Mouse (Mus musculus) kidney, embryonic 14.5 days (tissue): Measurements from ENCODE around the gene Gata2. TPM values are rescaled to one million over a fixed set of nuclear protein-coding genes. Genes with fewer than 3 reads are reported as not detected.

Experiments used
- ATAC-seq: fragments of 200-750 bp; cut with Nextera tagmentation; 2 replicates; pipeline ENCODE4 v1.8.0; 2017; ENCODE audit warnings: moderate number of reproducible peaks, mild to moderate bottlenecking, moderate TSS enrichment, moderate library complexity; ENCODE audit not compliant: low FRiP score, low TSS enrichment
- H3K27ac ChIP-seq: fragments of 300-500 bp; sonication (generic); 2 replicates; pipeline ENCODE4 v1.5.1; 2014; ENCODE audit warnings: low read depth, mild to moderate bottlenecking, low read length, moderate library complexity, mixed read lengths
- H3K27me3 ChIP-seq: fragments of 300-500 bp; sonication (generic); 2 replicates; pipeline ENCODE4 v1.6.1; 2014; ENCODE audit warnings: mild to moderate bottlenecking, low read length; ENCODE audit not compliant: control insufficient read depth, insufficient read depth
- H3K36me3 ChIP-seq: fragments of 300-500 bp; sonication (generic); 2 replicates; pipeline ENCODE4 v1.6.1; 2014; ENCODE audit warnings: low read length, mixed read lengths; ENCODE audit not compliant: control insufficient read depth, insufficient read depth
- H3K4me1 ChIP-seq: fragments of 300-500 bp; sonication (generic); 2 replicates; pipeline ENCODE4 v1.6.1; 2014; ENCODE audit warnings: low read length, mixed read lengths; ENCODE audit not compliant: control insufficient read depth, insufficient read depth
- H3K4me2 ChIP-seq: fragments of 300-500 bp; sonication (generic); replicated peaks from 2 replicates; pipeline ENCODE4 v1.6.1; 2014; ENCODE audit warnings: low read depth, mild to moderate bottlenecking, low read length
- H3K4me3 ChIP-seq: fragments of 300-500 bp; sonication (generic); 2 replicates; pipeline ENCODE4 v1.5.1; 2014; ENCODE audit warnings: mild to moderate bottlenecking, low read length
- H3K9ac ChIP-seq: fragments of 300-500 bp; sonication (generic); 2 replicates; pipeline ENCODE4 v1.6.1; 2014; ENCODE audit warnings: low read depth, mild to moderate bottlenecking, low read length, moderate library complexity
- H3K9me3 ChIP-seq: fragments of 300-500 bp; sonication (generic); 2 replicates; pipeline ENCODE4 v1.6.1; 2016; ENCODE audit warnings: low read length; ENCODE audit not compliant: control insufficient read depth
- WGBS: fragments of 180-500 bp; shearing (Covaris S2); extraction: QIAGEN DNeasy Blood & Tissue Kit; methylation state at CpG from one replicate; pipeline ENCODE4 v1.1.7; 2014; 5-methylcytosine and 5-hydroxymethylcytosine counted together
- polyA plus RNA-seq: library from polyadenylated mRNA; unstranded; fragments of >200 nt; fragmentation: Nextera tagmentation; extraction: Ambion mirVana; gene quantifications from 2 replicates; pipeline ENCODE4 v1.2.1, GENCODE M21; 2014

Gata2 gene
- polyA plus RNA-seq, 1 experiment from 2014 or later, result 44.6 TPM

- no peaks in the 10 kb centered on the region for H3K9me3 ChIP-seq
- H3K4me2 ChIP-seq, result no peak overlapping the region
- no peak for ATAC-seq
- WGBS, result 20% methylated on average over 4 of the region's 4 CpGs
- H3K9ac ChIP-seq, result no peak overlapping the region
- H3K4me3 ChIP-seq, result no peak overlapping the region
- H3K27ac ChIP-seq, result no peak overlapping the region
- H3K36me3 ChIP-seq, result no peaks in the 10 kb centered on the region
- peaks cover 88% of the 10 kb centered on the region for H3K27me3 ChIP-seq
- peaks cover 15% of the 10 kb centered on the region for H3K4me1 ChIP-seq
Observed at GRCm38 (mm10) chr6:88191411-88192070, 2.1 kb upstream of the Gata2 start.

GRCm38 (mm10) chr6:88192756-88193155 is 935 bp upstream of the Gata2 start:
- ATAC-seq, result no peak
- Histone ChIP-seq H3K27me3 (peaks cover 99% of the 10 kb centered on the region), H3K4me2 (no peak overlapping the region), H3K4me3 (no peak overlapping the region), H3K9ac (no peak overlapping the region), H3K4me1 (peaks cover 28% of the 10 kb centered on the region), H3K27ac (no peak overlapping the region), H3K36me3 (no peaks in the 10 kb centered on the region), H3K9me3 (no peaks in the 10 kb centered on the region)
- WGBS, result 19% methylated on average over 8 of the region's 8 CpGs

DNA sequence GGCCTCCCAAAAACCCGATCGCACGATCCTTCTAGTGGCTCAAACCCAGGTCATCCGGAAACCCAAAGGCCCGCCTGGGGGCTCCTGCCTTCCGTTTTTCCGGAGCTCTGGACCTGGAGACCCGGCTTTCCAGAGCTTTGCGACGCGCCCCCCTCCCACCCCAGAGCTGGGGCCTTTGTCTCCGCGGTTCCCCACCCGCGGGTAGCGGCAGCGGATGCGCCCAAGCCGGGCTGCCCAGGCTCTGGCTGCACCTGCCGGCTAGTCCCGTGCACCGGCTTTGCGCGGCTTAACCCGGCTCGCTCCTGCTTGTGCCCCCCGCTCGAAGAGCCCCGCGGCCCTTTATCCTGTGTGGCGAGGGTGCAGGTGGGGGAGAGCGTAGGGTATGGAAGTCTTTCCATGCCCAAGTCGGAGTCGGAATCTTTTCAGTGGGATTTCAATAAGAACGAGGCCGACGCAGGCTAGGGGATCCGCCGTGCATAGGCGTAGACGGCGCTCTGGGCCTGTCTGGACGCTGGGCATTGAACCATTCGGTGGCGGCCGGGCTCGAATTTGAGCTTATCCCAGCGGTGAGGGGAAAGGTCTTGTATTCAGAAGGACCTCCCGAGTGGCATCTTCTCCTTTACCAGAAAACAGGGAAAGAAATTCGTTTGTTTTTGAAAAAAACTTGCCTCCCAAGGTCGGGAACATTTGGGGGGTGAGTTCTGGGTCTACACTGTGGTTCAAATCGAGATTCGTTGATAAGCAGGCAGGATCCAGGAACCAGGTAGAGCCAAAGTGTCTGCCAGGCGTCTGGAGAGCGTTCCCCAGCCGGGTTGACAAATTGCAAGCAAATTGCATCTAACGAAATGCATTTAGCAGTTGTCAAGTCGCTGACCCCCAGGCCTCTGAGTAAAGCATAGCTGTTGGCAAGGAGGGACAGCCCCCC is 624 bp downstream of the Gata2 start:
- Histone ChIP-seq H3K27ac (no peak overlapping the region), H3K4me3 (peak overlapping the region; percentile 59), H3K36me3 (no peaks in the 10 kb centered on the region), H3K27me3 (peaks cover 99% of the 10 kb centered on the region), H3K9me3 (no peaks in the 10 kb centered on the region), H3K4me1 (peaks cover 41% of the 10 kb centered on the region), H3K9ac (peak overlapping the region; percentile 56), H3K4me2 (peak overlapping the region; percentile 60)
- no peak for ATAC-seq
- WGBS, result under 1% methylated on average over 58 of the region's 58 CpGs

- Histone ChIP-seq H3K9ac (peak overlapping the region; percentile 56; the same call in 1 of the 2 replicates), H3K36me3 (no peaks in the 10 kb centered on the region), H3K4me2 (peak overlapping the region; percentile 60), H3K27ac (no peak overlapping the region), H3K9me3 (no peaks in the 10 kb centered on the region), H3K4me1 (peaks cover 46% of the 10 kb centered on the region), H3K27me3 (peaks cover 99% of the 10 kb centered on the region), H3K4me3 (peak overlapping the region; percentile 59; the same call in 1 of the 2 replicates)
- no peak for ATAC-seq
- 13% methylated on average over 7 of the region's 7 CpGs for WGBS
Observed at GRCm38 (mm10) chr6:88194978-88195325, 1.3 kb downstream of the Gata2 start.

GRCm38 (mm10) chr6:88196054-88196732 is 2.5 kb downstream of the Gata2 start:
- Histone ChIP-seq H3K27ac (no peak overlapping the region), H3K9me3 (no peaks in the 10 kb centered on the region), H3K9ac (peak overlapping the region; percentile 60), H3K4me2 (peak overlapping the region; percentile 87), H3K4me1 (peaks cover 42% of the 10 kb centered on the region), H3K36me3 (no peaks in the 10 kb centered on the region), H3K27me3 (peaks cover 98% of the 10 kb centered on the region), H3K4me3 (peak overlapping the region; percentile 59)
- 5% methylated on average over 33 of the region's 33 CpGs for whole genome bisulfite sequencing
- no peak for ATAC-seq

- Histone ChIP-seq H3K4me3 (peak overlapping the region; percentile 59), H3K4me1 (peaks cover 44% of the 10 kb centered on the region), H3K9me3 (no peaks in the 10 kb centered on the region), H3K36me3 (no peaks in the 10 kb centered on the region), H3K27me3 (peaks cover 97% of the 10 kb centered on the region), H3K27ac (peak overlapping the region; percentile 59), H3K9ac (peak overlapping the region; percentile 60; the same call in 1 of the 2 replicates), H3K4me2 (peak overlapping the region; percentile 87)
- no peak for ATAC-seq
- 1% methylated on average over 41 of the region's 44 CpGs for WGBS
Observed at GRCm38 (mm10) chr6:88196733-88197312, 3.1 kb downstream of the Gata2 start.

GRCm38 (mm10) chr6:88197313-88198069 is 3.8 kb downstream of the Gata2 start:
- Histone ChIP-seq H3K4me3 (peak overlapping the region; percentile 59), H3K4me1 (peaks cover 50% of the 10 kb centered on the region), H3K4me2 (peak overlapping the region; percentile 87), H3K9me3 (no peaks in the 10 kb centered on the region), H3K36me3 (no peaks in the 10 kb centered on the region), H3K27me3 (peaks cover 97% of the 10 kb centered on the region), H3K9ac (peak overlapping the region; percentile 69; the same call in 1 of the 2 replicates), H3K27ac (peak overlapping the region; percentile 59)
- ATAC-seq, result no peak
- under 1% methylated on average over 39 of the region's 39 CpGs for WGBS
